Mouse (Mus musculus) spleen, adult 2 months (tissue): ENCODE measurements around the gene Bhmt2. TPM values are rescaled to one million over a fixed set of nuclear protein-coding genes. Genes with fewer than 3 reads are reported as not detected.
A peak's percentile ranks its signal among the peaks of the same experiment; 100 is the strongest.

ENCODE experiments used
- DNase-seq, 2 experiments: peaks; one replicate each; pipeline versions ENCODE4 v3.0.0 to v3.0.0-alpha.2; 2012 to 2021; ENCODE audit warnings: low spot score in 2 of 2, low read depth in 1 of 2
- H3K27ac ChIP-seq: fragments of 200-500 bp; 2 replicates; pipeline ENCODE4 v1.5.1; 2012; ENCODE audit warnings: low read length, inconsistent platforms; ENCODE audit not compliant: insufficient read depth
- H3K27me3 ChIP-seq: fragments of 200-500 bp; 2 replicates; pipeline ENCODE4 v1.6.1; 2012; ENCODE audit warnings: mild to moderate bottlenecking, moderate library complexity, low read length, inconsistent platforms; ENCODE audit not compliant: control insufficient read depth, insufficient read depth
- H3K36me3 ChIP-seq: fragments of 200-500 bp; 2 replicates; pipeline ENCODE4 v1.6.1; 2012; ENCODE audit warnings: mild to moderate bottlenecking, low read length, inconsistent platforms; ENCODE audit not compliant: control insufficient read depth, insufficient read depth
- H3K4me1 ChIP-seq: fragments of 200-500 bp; 2 replicates; pipeline ENCODE4 v1.6.1; 2011; ENCODE audit warnings: inconsistent platforms; ENCODE audit not compliant: control insufficient read depth, insufficient read depth, insufficient read length
- H3K4me3 ChIP-seq: fragments of 200-500 bp; 2 replicates; pipeline ENCODE4 v1.5.1; 2011; ENCODE audit warnings: mild to moderate bottlenecking, inconsistent platforms; ENCODE audit not compliant: insufficient read depth, insufficient read length; ENCODE audit errors: extremely low read depth
- CTCF ChIP-seq: fragments of 200-500 bp; IDR thresholded peaks from 2 replicates; pipeline ENCODE4 v1.5.1; 2011; ENCODE audit warnings: mild to moderate bottlenecking, inconsistent platforms; ENCODE audit not compliant: insufficient read depth, insufficient read length, insufficient replicate concordance; ENCODE audit errors: extremely low read depth
- POLR2A ChIP-seq: fragments of 200-500 bp; IDR thresholded peaks from 2 replicates; pipeline ENCODE4 v1.6.1; 2011; ENCODE audit warnings: low read depth, low read length, inconsistent platforms
- WGBS: fragments of 180-500 bp; shearing (Covaris S2); methylation state at CpG from one replicate; pipeline ENCODE4 v1.1.7; 2018; 5-methylcytosine and 5-hydroxymethylcytosine counted together
- polyA plus RNA-seq: library from polyadenylated mRNA; depleted of rRNA; stranded (reverse); fragments of >200 nt; gene quantifications from 2 replicates; pipeline ENCODE4 v1.2.3, GENCODE M21; 2012; rRNA removed

The Bhmt2 gene
- polyA plus RNA-seq: not detected in 2 replicates

DNA sequence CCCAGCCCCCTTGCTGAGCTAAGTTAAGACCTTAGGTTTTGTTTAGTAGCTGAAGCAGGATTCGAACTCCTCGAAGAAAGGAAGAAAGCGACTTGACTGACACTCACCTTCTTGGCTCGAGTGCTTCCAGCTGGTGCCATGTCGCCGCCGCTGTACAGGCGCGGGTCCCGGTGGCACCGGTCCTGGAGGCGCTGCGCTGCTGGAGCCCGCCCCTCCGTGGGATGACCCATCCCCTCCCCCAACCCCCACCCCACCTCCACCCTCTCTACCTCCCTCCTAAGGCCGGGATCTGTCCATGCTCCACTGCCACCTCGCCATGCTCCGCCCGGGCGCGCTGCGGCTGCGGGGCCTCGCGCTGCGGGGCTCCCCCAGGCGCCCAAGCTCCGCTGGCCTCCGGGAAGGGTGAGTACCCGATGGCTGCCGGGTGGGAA lies at the start of gene Bhmt2, which contains the start of gene Dmgdh:
Bhmt2 (minus strand) TSS at position 172 of the 431 bp plus-strand sequence.
Dmgdh (plus strand) TSS at position 303 of the 431 bp plus-strand sequence.
- 28% methylated on average over 31 of the region's 31 CpGs for WGBS
- Histone ChIP-seq H3K27ac (no peak within 1 kb of the TSS), H3K27me3 (no peaks in the 10 kb centered on the region), H3K4me1 (no peaks in the 10 kb centered on the region), H3K36me3 (no peaks in the 10 kb centered on the region), H3K4me3 (no peak within 1 kb of the TSS)
- TF ChIP-seq POLR2A (no peak), CTCF (no peak)
- DNase-seq: no peak

DNA sequence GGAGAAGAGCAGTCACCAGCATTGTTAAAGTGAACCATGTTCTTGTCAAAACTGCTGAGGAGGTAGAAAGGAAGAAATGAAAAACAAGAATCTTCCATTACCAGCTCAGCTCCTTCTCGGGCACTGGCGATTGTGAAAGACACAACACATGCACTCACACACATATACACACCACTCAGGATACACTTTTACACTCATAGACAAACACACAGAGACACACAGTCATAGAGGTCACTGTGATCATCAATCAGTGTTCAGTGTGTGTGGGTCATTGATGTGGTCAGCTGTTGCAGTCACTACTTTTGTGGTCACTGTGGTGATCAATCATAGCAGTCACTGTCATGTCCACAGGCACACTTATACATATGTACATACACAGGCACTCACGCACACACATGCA lies 49.4 kb upstream of the Bhmt2 start:
- Histone ChIP-seq H3K27ac (no peak overlapping the region), H3K27me3 (no peaks in the 10 kb centered on the region), H3K4me1 (no peaks in the 10 kb centered on the region), H3K36me3 (no peaks in the 10 kb centered on the region), H3K4me3 (no peak overlapping the region)
- no peak for TF ChIP-seq CTCF
- TF ChIP-seq POLR2A: no peak
- 87% methylated on average over 3 of the region's 3 CpGs for WGBS
- no peak for DNase-seq

DNA sequence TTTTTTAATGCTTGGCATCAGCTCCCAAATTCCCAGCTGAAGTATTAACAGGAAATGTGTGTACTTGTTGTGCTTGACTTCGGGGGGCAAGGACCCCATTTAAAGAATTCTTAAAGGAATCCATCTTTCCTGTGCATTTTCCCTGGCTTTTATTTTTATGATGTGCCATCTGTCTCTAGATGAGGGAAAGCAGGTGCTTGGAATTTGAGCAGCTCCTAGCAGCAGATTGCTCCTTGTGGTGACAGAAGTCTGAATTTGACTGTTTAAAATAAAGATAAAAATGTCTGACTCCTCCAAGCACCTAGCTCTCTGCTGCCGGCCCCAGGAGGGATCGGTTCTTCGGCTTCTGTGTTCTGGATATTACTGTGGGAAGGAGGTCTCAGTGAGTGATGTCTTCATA lies 47.8 kb upstream of the Bhmt2 start:
- 85% methylated on average over 4 of the region's 4 CpGs for WGBS
- no peak for DNase-seq

GRCm38 (mm10) chr13:93718948-93719347 lies 44.8 kb upstream of the Bhmt2 start:
- WGBS: 4% methylated on average over 7 of the region's 7 CpGs
- Histone ChIP-seq H3K4me1 (no peaks in the 10 kb centered on the region), H3K27me3 (no peaks in the 10 kb centered on the region), H3K36me3 (no peaks in the 10 kb centered on the region), H3K27ac (no peak overlapping the region), H3K4me3 (no peak overlapping the region)
- DNase-seq: peak in 1 of 2 experiments; percentile 16
- TF ChIP-seq CTCF (peak; percentile 46; the same call in 1 of the 2 replicates), POLR2A (no peak)

More for the DNA sequence above, 47.8 kb upstream of the Bhmt2 start:
- Histone ChIP-seq H3K27ac (no peak overlapping the region), H3K36me3 (no peaks in the 10 kb centered on the region), H3K27me3 (no peaks in the 10 kb centered on the region), H3K4me3 (no peak overlapping the region), H3K4me1 (no peaks in the 10 kb centered on the region)
- no peak for TF ChIP-seq CTCF
- TF ChIP-seq POLR2A: no peak

GRCm38 (mm10) chr13:93717113-93717512 lies 43.0 kb upstream of the Bhmt2 start:
- no peak for DNase-seq
- WGBS: 89% methylated on average over 7 of the region's 7 CpGs
- Histone ChIP-seq H3K27me3 (no peaks in the 10 kb centered on the region), H3K36me3 (no peaks in the 10 kb centered on the region), H3K4me3 (no peak overlapping the region), H3K4me1 (no peaks in the 10 kb centered on the region), H3K27ac (no peak overlapping the region)
- TF ChIP-seq CTCF: no peak
- no peak for TF ChIP-seq POLR2A

DNA sequence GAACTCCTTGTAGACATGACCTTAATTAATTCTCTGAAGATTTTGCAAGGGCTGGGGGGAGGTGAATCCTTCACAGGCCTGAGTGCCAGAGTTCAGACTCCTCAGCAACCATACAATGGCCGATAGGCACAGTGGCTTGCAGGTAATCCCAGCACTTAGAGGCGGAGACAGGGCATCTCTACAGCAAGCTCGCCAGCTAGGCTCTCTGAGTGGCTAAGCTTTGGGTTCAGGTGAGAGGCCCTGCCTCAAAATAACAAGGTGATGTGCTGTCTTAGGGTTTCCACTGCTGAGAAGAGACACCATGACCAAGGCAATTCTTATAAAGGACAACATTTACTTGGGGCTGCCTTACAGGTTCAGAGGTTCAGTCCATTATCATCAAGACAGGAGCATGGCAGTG lies 39.7 kb upstream of the Bhmt2 start:
- H3K27ac ChIP-seq: no peak overlapping the region
- no peak for TF ChIP-seq CTCF
- TF ChIP-seq POLR2A: no peak
- H3K27me3 ChIP-seq: no peaks in the 10 kb centered on the region
- DNase-seq: no peak
- no peaks in the 10 kb centered on the region for H3K4me1 ChIP-seq
- no peaks in the 10 kb centered on the region for H3K36me3 ChIP-seq
- 90% methylated on average over 3 of the region's 3 CpGs for WGBS
- H3K4me3 ChIP-seq: no peak overlapping the region

GRCm38 (mm10) chr13:93712362-93712761 lies 38.3 kb upstream of the Bhmt2 start:
- no peak overlapping the region for H3K4me3 ChIP-seq
- no peaks in the 10 kb centered on the region for H3K4me1 ChIP-seq
- no peak overlapping the region for H3K27ac ChIP-seq
- no peaks in the 10 kb centered on the region for H3K27me3 ChIP-seq
- H3K36me3 ChIP-seq: no peaks in the 10 kb centered on the region
- DNase-seq: no peak
- no peak for TF ChIP-seq CTCF
- no peak for TF ChIP-seq POLR2A
- 90% methylated on average over 4 of the region's 4 CpGs for WGBS

DNA sequence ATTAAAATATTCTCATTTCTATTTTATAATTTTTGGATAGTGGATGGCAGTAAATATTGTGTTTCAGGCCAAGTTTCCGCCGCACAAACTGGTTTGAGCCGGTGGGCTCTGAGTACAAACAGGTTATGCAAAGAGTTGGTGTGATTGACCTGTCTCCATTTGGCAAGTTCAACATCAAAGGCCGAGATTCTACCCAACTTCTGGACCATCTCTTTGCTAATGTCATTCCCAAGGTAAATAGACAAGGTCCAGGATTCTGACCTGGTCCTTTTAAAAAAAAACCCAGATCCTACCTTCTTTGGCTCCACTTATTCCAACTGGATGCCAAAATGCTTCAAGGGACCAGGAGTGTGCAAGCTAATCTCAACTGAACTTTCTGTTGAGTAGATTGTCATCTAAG lies 37.1 kb upstream of the Bhmt2 start:
- no peaks in the 10 kb centered on the region for H3K27me3 ChIP-seq
- no peak overlapping the region for H3K27ac ChIP-seq
- 88% methylated on average over 4 of the region's 4 CpGs for WGBS
- no peak overlapping the region for H3K4me3 ChIP-seq
- H3K36me3 ChIP-seq: no peaks in the 10 kb centered on the region
- no peak for DNase-seq
- H3K4me1 ChIP-seq: no peaks in the 10 kb centered on the region
- no peak for TF ChIP-seq CTCF
- TF ChIP-seq POLR2A: no peak
